Mouse (Mus musculus): ENCODE measurements at regions not wholly inside any gene's neighbourhood (a gene's known extent, or its start where the extent isn't known, plus 50 kb on each side); places are given as distances from the start of the nearest gene placed in this dataset.

DNA sequence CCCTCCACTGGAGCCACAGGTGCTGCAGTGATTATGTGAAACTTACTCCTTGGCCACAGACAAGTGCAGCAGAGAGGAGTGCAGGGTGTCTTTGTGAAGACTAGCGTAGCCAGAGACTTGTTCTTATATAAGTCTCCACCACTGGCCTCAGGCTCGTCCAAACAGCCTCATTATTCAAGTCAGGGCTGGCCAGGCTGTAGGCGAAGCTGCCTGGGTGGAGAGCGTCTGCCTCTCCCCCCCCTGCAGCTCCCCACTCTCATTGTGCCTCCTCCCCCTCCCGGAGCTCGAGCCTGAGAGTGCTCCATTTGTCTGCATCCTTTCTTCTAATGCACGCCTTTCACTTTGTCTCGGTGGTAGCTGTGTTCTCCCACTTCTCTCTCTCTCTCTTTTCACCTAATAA lies 279.1 kb downstream of the Rngtt start:
- DNase-seq: no peak
- intact Hi-C loops (cut with DNase I): loop anchor here (5.0 to 10.0 kb wide), 2 partner anchors 62 to 184 kb away; no protein-coding TSS in a partner anchor

- no peak for DNase-seq
- intact Hi-C loops (cut with DNase I): no loop called here
Measured at GRCm38 (mm10) chr4:33594997-33595657, 285.0 kb downstream of the Rngtt start.

DNA sequence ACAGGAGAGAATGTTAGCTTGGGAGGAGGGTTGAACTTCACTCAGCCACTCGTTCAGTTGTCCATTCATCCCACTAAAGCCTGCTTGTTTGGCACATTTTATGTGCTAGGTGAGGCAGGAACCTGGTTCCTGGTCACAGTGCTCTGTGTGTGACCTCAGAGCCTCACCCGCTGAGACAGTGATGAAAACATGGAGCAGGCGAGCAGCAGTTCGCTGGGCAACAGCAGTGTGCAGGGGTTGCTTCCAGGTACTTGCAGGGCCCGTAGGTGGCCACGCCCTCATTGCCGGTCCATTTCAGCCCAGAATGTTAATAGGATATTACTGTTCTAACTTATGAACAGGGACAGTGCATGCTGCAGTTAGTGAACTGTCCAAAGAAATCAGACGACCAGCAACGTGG lies 285.7 kb downstream of the Rngtt start:
- intact Hi-C loops (cut with DNase I): no loop called here
- no peak for DNase-seq

- DNase-seq: no peak
- intact Hi-C loops (cut with DNase I): no loop called here
Measured at GRCm38 (mm10) chr4:33599966-33600365, 289.9 kb downstream of the Rngtt start.

DNA sequence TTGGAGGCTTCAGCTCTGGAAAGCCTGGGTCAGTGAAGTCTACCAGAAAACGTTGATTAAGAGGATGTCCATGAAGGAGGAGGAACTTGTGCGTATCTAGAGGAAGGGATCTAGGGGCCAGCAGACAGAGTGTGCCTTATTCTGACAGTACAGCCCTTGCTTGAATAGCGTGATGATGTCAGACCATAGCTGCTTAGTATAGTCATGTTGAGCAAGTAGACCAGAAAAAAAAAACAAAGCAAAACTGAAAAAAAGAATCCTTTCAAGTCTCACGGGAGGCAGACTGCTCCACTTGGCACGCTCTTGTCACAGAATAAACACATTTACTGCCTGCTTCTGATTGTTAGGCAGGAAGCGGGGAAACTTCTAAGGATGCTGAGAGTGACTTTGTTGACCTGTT lies 290.7 kb downstream of the Rngtt start:
- intact Hi-C loops (cut with DNase I): no loop called here
- DNase-seq: no peak

DNA sequence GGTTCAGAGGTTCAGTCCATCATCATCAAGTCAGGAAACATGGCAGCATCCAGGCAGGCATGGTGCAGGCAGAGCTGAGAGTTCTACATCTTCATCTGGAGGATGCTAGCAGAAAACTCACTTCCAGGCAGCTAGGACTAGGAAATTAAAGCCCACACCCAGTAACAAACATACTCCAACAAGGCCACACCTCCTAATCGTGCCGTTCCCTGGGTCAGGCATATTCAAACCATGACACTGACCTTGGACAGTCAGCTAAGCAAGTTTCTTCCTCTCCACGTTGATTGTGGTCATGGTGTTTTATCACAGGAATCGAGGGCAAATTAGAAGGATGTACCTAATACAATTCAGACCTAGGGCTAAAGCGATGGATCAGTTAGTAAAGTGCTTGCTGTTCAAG lies 294.5 kb downstream of the Rngtt start:
- intact Hi-C loops (cut with DNase I): no loop called here
- DNase-seq: no peak

DNA sequence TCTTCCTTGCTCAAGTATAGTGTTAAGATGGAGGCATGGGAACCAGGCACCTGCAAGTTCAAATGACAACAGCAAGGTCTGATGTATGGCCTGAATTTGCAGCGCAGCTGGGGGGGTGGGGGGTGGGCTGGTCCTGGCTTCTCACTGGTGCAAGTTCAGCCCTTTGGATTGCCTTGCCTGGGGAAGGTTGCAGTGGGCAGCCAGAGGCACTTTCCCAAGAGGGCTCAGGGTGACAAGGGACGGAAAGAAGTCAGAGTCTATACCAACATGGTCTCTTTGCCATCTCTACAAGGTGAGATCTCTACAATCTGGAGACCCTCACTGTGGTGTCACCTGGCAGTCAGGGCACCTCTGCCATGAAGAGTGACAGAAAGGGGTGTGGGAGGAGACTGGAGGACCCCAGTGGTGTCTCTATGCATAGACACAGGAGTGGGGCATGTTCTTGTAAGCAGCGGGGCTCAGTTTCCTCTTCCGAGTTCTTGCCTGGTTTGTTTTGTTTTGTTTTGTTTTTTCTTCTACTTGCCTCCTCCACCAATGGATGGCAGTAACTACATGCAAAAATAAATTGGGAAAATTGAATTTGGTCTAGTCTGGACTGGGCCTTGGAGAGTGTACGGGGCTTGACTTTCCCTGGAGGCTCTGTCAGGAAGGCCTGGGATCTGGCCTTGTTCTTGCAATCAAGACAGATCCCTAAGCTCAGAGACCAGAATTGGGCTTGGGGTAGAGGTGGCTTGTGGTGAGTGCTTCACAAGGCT lies 284.4 kb upstream of the Cnr1 start:
- intact Hi-C loops (cut with DNase I): no loop called here
- no peak for DNase-seq

DNA sequence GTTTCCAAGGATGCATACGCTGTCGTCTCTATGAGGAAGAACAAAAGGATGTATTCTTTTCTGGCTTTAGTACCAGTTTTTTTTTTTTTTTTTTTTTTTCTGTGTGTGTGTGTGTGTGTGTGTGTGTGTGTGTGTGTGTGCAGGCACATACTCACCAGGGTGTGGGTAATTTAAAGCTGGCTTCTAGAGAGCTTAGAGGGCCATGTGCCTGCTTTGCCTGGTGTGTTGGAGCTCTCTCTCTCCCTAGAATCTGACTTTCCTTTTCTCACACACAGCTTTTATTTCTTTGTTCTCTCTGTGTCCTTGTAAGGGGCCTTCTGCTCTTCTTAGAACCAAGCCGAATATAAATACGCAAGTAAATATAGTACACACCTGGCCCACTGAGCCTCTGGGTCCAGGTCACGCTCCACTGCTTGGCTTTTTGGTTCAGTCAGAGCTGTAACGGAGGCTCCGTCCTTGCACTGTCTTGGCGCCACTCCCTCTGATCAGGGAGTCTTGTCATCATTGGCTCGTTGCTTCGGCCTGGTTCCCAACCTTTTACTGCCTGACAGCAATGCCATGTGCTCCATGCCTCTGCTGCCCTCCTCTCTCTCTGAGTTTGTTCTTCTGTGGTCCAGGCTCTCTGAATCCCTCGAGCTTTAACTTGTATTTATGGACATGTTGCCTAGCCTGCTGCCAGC lies 283.7 kb upstream of the Cnr1 start:
- peak; percentile 38 to 41 for DNase-seq
- intact Hi-C loops (cut with DNase I): no loop called here

GRCm38 (mm10) chr4:33641883-33642282 lies 282.5 kb upstream of the Cnr1 start:
- no peak for DNase-seq
- intact Hi-C loops (cut with DNase I): no loop called here

DNA sequence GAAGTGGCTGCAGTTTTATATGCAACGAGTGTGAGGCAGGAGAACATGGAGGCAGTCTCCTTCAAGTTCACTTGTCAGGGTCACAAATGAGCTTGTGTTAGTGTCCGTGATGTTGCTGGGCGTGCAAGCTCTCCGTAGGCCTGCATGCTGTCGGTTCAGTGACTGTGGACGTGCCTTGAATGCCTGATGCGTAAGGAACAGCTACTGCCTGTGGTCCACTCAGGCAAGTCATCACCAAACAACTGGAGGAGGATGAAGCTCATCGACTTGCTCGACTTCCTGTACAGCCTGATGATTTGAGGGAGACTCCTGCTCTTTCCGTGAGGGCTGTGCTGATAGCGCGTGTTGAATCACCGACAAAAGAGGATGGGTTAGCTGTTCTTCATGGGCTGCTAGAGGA lies 281.9 kb upstream of the Cnr1 start:
- intact Hi-C loops (cut with DNase I): no loop called here
- DNase-seq: no peak

GRCm38 (mm10) chr4:33645217-33645616 lies 279.2 kb upstream of the Cnr1 start:
- no peak for DNase-seq
- intact Hi-C loops (cut with DNase I): no loop called here

DNA sequence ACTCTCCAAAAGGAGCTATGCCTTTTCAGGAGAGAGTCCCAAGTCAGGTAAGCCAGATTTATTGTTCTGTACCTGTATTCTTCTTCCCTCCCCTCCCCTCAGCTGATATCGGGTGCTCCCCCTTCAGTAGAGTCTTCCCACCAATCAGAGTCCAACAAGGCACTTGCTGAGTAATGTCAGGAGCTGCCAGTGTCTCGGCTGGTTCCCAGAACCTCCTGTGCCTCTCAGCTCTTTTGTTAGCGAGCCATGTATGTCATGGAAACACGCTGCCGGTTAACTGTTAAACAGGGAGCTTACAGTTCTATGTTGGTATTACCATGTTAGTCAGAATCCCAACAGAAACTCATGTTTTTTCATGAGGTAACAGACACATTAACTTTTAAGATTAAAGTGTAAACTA lies 273.1 kb upstream of the Cnr1 start:
- intact Hi-C loops (cut with DNase I): no loop called here
- DNase-seq: no peak

- intact Hi-C loops (cut with DNase I): no loop called here
- DNase-seq: no peak
Measured at GRCm38 (mm10) chr4:33659766-33660165, 264.6 kb upstream of the Cnr1 start.

- intact Hi-C loops (cut with DNase I): no loop called here
- DNase-seq: no peak
Measured at GRCm38 (mm10) chr4:33660553-33660952, 263.8 kb upstream of the Cnr1 start.

GRCm38 (mm10) chr4:33661862-33662261 lies 262.5 kb upstream of the Cnr1 start:
- no peak for DNase-seq

GRCm38 (mm10) chr4:33662965-33663364 lies 261.4 kb upstream of the Cnr1 start:
- intact Hi-C loops (cut with DNase I): no loop called here
- DNase-seq: no peak

More at GRCm38 (mm10) chr4:33661862-33662261, 262.5 kb upstream of the Cnr1 start:
- intact Hi-C loops (cut with DNase I): no loop called here

- DNase-seq: no peak
- intact Hi-C loops (cut with DNase I): no loop called here
Measured at GRCm38 (mm10) chr4:33663616-33664473, 260.5 kb upstream of the Cnr1 start.

- DNase-seq: no peak
- intact Hi-C loops (cut with DNase I): no loop called here
Measured at GRCm38 (mm10) chr4:33664474-33664822, 259.9 kb upstream of the Cnr1 start.

- intact Hi-C loops (cut with DNase I): no loop called here
- DNase-seq: no peak
Measured at GRCm38 (mm10) chr4:33665250-33665873, 259.0 kb upstream of the Cnr1 start.

- intact Hi-C loops (cut with DNase I): no loop called here
Measured at GRCm38 (mm10) chr4:33668431-33668830, 256.0 kb upstream of the Cnr1 start.

More at GRCm38 (mm10) chr4:33668431-33668830, 256.0 kb upstream of the Cnr1 start:
- no peak for DNase-seq

Data from gastrocnemius, postnatal 36 days (tissue).